Mouse (Mus musculus) heart, embryonic 10.5 days (tissue): ENCODE data around the gene Cd247. TPM values are rescaled to one million over a fixed set of nuclear protein-coding genes. Genes with fewer than 3 reads are reported as not detected.

Experiments
- DNase-seq: peaks from one replicate; pipeline ENCODE4 v3.0.0-alpha.2; 2017; ENCODE audit warnings: low spot score
- H3K27ac ChIP-seq: fragments of 300-500 bp; sonication (generic); 2 replicates; pipeline ENCODE4 v1.5.1; 2016; ENCODE audit warnings: mild to moderate bottlenecking
- H3K27me3 ChIP-seq: fragments of 300-500 bp; sonication (generic); 2 replicates; pipeline ENCODE4 v1.6.1; 2016; ENCODE audit warnings: mild to moderate bottlenecking; ENCODE audit not compliant: poor library complexity, insufficient read depth, severe bottlenecking
- H3K36me3 ChIP-seq: fragments of 300-500 bp; sonication (generic); 2 replicates; pipeline ENCODE4 v1.6.1; 2016; ENCODE audit warnings: mild to moderate bottlenecking, moderate library complexity
- H3K4me1 ChIP-seq: fragments of 300-500 bp; sonication (generic); 2 replicates; pipeline ENCODE4 v1.6.1; 2016; ENCODE audit warnings: mild to moderate bottlenecking
- H3K4me3 ChIP-seq: fragments of 300-500 bp; sonication (generic); 2 replicates; pipeline ENCODE4 v1.5.1; 2016; ENCODE audit warnings: mild to moderate bottlenecking, moderate library complexity
- H3K9me3 ChIP-seq: fragments of 300-500 bp; sonication (generic); 2 replicates; pipeline ENCODE4 v1.6.1; 2016; ENCODE audit warnings: mild to moderate bottlenecking, moderate library complexity
- WGBS: fragments of 180-500 bp; shearing (Covaris S2); methylation state at CpG from one replicate; pipeline ENCODE4 v1.1.7; 2016; 5-methylcytosine and 5-hydroxymethylcytosine counted together
- polyA plus RNA-seq: library from polyadenylated mRNA; unstranded; fragments of >200 nt; fragmentation: Nextera tagmentation; extraction: Ambion mirVana; gene quantifications from 2 replicates; pipeline ENCODE4 v1.2.1, GENCODE M21; 2016

The Cd247 gene
- polyA plus RNA-seq, 1 experiment from 2014 or later, result 0.38 TPM

DNA sequence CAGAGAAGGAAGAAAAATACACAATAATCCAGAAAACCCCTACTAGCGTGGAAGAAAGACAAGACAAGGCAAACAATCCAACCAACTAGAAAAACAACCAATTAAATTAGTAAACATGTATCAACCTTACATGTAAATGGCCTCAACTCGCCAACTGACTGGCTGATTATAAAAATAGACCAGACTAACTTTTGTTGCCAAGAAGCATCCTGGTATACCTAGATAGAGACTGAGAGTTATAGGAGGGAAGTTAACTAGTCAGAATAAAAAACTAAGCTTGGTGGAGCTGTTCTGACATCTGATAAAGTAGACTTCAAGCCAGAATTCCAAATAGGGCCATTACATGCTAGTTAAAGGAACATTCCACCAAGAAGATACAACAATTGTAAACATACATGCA is 136.7 kb downstream of the Cd247 start:
- DNase-seq, result no peak
- WGBS, result 87% methylated on average over 2 of the region's 2 CpGs
- H3K9me3 ChIP-seq, result no peaks in the 10 kb centered on the region
- peaks cover under 1% of the 10 kb centered on the region; the same call in 1 of the 2 replicates for H3K4me1 ChIP-seq
- no peaks in the 10 kb centered on the region for H3K36me3 ChIP-seq
- H3K27ac ChIP-seq, result no peak overlapping the region
- H3K27me3 ChIP-seq, result no peaks in the 10 kb centered on the region
- no peak overlapping the region for H3K4me3 ChIP-seq

Other genes starting within 250 kb of the Cd247 start
- 138 and 170 TPM in 2 replicates for gene Mpzl1, start 154.1 kb upstream of the Cd247 start, polyA plus RNA-seq
- 100 and 130 TPM in 2 replicates for gene Rcsd1, start 78.9 kb upstream of the Cd247 start, polyA plus RNA-seq
- 76.2 and 85.1 TPM in 2 replicates for gene Creg1, start 24.9 kb upstream of the Cd247 start, polyA plus RNA-seq
- 12.9 and 18.4 TPM in 2 replicates for gene Pou2f1, start 214.0 kb downstream of the Cd247 start, polyA plus RNA-seq